Mouse (Mus musculus) WW6 (cell line): ENCODE results near the gene Ccdc51.
"Not testable (repeated sequence)": the region's sequence is repeated elsewhere in the genome, so short reads cannot be mapped to it uniquely, and the experiment has no call there.

Experiments used
- DNase-seq: peaks from one replicate; pipeline ENCODE4 v3.0.0-alpha.2; 2013; ENCODE audit warnings: low read depth, low spot score

Ccdc51 gene

DNA sequence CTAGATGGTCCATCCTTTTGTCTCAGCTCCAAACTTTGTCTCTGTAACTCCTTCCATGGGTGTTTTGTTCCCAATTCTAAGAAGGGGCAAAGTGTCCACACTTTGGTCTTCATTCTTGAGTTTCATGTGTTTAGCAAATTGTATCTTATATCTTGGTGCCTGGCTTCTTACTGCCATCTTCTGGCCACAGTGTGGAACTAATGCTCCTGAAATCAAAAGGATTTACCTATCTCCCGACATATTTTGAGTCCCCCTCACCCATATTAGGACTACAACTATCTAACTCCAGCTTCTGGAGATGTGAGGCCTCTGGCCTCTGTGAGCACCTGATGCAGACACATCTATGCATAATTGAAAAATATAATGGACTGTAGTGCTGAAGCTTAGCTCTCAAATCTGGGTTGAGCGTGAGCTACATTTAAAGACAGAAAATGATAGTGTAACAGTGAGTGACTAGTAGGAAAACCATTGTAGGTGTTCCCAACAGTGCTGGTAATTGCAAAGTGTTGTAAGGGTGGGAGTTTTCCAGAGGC lies 40.3 kb downstream of the Ccdc51 start:
- no peak for DNase-seq

DNA sequence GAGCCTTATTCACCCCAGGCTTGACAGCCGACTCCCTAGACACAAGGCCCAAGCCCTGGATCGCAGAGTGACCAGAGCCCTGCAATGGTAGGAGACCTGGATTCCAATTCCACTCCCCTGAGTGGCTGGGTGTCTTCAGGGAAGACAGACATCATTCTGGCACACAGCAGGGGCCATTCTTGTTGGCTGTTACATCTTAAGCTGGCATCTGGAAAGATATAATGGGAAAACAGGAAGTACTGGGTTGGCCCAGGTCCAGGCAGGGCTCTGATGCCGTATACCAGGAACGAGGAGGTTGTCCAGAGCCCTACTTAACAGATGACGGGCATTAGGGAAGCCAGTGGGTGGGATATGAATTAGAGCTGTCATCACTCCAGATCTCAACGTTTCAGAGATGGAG lies 41.0 kb downstream of the Ccdc51 start:
- no peak for DNase-seq

DNA sequence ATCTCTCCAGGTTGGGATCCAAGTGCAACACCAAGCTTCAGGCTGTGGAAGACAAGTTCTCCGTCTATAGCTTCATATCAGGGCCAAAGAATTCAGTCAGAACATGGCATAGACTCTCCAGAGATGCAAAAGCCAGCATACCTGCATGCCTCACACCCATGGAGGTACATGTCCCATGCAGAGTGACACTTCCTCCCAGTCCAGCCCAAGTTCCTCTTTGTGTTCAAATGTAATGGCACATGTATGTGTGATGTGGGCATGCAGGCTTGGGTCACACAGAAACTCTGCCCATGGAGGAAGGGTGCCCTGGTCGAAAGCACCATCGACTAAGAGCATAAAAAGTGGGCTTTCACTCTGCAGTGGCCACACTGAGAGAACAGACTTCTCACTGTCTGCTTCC lies 41.9 kb downstream of the Ccdc51 start:
- DNase-seq = no peak

DNA sequence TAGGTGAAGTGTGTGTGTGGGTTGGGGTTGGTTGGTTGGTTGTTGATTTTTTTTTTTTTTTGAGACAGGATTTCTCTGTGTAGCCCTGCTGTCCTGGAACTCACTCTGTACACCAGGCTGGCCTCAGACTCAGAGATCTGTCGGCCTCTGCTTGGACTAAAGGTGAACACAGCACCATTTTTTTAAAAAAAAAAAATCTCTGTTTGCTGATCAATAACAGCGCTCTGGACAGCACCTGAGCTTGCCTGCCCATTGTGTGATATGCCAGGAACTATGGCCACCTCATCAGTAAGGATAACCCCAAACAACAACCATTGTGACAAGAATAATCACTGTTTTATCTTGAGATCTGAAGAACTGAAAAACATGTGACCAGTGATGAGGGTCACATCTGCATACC lies 42.8 kb downstream of the Ccdc51 start:
- no peak for DNase-seq

DNA sequence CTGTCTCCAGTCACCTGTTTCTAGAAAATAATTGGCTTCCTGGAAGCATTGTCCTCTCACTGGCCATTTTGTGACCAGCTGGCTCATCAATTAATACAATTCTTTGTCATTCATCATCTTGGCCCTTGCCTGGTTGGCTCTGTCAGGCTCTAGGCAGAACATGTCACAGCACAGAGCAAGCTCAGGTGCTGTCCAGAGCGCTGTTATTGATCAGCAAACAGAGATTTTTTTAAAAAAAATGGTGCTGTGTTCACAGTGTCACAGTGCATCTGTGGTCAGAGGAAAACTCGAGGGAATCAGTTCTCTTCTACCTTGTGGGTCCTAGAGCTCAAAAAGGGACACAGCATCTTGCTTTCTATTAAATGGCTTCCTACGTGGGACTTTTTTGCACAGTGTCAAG lies 43.2 kb downstream of the Ccdc51 start:
- DNase-seq = no peak

DNA sequence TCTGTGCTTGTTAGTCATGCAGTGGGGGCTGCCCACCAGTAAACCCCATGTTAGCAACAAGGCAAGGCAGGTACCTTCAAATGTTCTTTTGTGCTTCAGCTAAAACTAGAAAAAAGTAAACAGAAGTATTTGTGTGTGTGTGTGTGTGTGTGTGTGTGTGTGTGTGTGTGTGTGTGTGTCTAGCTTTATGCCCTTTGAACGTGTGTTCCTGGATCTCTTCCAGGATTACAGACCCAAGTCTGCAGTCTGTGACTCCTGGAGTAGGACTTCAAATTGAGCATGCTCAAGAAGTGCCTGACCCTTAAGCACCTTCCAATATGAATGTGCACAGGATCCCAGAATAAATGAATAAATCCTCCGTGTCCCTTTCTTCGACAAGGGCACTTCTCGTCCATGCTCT lies 44.8 kb downstream of the Ccdc51 start:
- DNase-seq = no peak

DNA sequence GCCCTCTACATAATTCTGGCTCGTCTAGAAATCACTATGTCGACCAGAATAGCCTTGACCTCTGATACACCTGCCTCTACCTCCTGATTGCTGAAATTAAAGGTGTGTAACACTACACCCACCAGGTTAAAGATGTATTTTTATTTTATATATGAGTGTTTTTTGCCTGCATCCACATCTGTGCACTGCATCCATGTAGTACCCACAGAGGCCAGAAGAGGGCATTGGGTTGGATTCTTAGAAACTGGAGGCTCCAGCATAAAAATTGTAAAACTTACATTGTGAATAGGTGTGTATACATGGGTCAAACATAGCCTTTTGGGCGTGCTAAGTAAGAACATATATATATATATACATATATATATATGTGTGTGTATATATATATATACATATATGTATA lies 45.9 kb downstream of the Ccdc51 start:
- no peak for DNase-seq

DNA sequence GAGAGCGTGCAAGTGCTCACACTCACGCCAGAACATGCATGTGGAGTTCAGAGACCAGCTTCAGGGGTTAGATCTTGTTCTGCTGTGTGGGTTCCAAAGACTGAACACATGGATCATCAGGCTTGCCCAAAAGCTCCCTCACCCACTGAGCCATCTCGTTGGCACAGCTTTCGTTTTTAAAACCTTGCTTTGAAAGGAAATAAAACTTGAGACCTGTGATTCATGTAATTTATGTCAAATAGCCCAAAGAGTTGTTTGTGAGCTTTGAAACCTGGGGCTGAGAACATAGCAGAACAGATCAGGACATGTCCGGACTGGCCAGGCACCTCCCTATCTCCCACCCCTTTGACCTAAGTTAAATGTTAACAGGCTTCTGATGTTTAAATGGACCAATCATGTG lies 47.8 kb downstream of the Ccdc51 start:
- no peak for DNase-seq

DNA sequence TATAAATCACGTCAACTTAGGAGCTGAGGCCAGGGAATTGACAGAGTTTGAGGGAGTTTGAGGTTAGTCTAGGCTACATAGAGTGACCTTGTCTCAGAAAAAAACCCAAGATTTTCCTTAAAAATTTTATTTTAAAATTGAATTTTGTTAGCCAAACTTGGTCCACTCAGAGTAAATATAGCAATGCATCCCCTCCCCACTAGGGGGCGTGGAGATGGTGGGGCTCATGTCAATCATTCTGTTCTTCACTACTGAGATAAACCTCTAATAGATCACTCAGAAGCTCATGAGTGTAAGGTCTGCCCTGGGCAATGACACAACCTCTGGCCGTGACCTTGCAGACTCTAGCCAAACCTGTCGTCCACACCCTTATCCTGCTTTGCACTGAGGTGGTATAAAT lies 58.1 kb downstream of the Ccdc51 start:
- DNase-seq = not testable (repeated sequence)
